Mouse (Mus musculus): ENCODE data around the gene Smo. TPM values are rescaled to one million over a fixed set of nuclear protein-coding genes. Genes with fewer than 3 reads are reported as not detected.
A peak's percentile ranks its signal among the peaks of the same experiment; 100 is the strongest.

Smo gene
- total and polyA plus RNA-seq, 2 experiments from 2014 or later: 8.3 to 38.2 TPM

DNA sequence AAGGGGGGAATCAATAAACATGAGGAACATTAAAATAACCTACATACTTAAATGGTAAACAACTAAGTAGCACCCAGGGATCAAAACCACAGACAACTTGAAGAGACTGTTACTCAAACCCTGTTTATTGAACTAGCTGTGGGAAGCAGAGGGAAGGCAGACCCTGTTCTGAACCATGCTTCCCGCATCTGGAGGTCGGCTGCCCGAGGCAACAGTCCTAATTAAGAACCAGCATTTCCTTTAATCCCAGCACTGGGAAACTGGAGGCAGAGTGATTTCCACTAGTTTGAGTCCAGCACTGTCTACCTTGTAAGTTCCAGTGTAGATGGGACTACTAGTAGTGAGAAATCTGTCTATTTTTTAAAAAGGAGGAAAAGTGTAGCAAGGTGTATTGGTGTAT is 24.0 kb upstream of the Smo start:
- no peaks in the 10 kb centered on the region for H3K4me1 ChIP-seq (ENCODE audit: insufficient read depth)
- no peaks in the 10 kb centered on the region for H3K36me3 ChIP-seq (ENCODE audit: insufficient read depth)
- H3K9me3 ChIP-seq (ENCODE audit: low read length): no peaks in the 10 kb centered on the region
- no peak overlapping the region for H3K9ac ChIP-seq
- H3K4me3 ChIP-seq (ENCODE audit: low read depth, low read length): no peak overlapping the region
- H3K27me3 ChIP-seq (ENCODE audit: insufficient read depth, low read length): no peaks in the 10 kb centered on the region
- 64% methylated on average over 3 of the region's 3 CpGs for WGBS
- no peak for TF ChIP-seq CTCF (IDR thresholded peaks at IDR 0.05; ENCODE audit: low read depth)
- no peak for ATAC-seq
- no peak overlapping the region for H3K4me2 ChIP-seq (ENCODE audit: low read depth)
- no peak for DNase-seq
- no peak overlapping the region for H3K27ac ChIP-seq (ENCODE audit: low read depth, low read length)

DNA sequence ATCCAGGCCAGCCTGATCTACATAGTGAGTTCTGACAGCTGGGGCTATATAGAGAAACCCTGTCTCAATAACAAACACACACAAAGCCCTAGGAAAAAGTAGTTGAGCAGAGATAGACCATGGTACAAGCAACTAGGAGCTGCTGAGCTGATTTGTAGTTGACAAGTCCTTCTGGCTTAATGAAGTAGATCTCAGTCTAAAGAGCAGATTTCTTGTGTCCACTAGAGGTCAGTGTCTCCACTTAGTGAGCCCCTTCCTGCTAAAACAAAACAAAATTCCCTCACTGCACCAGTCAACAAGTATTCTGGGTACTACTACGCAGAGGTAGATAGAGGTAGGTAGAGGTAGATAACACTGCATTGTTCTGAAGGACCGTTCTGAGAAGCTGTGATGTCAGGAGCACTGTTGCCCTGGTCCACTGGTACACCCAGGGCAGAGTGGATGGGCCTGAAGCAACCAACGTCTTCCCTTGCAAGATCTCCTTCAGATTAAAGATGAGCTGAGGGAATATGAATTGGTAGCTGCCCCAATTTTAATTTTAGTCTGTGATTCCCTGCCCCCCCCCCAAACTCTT is 23.2 kb upstream of the Smo start:
- H3K9ac ChIP-seq: no peak overlapping the region
- no peaks in the 10 kb centered on the region for H3K36me3 ChIP-seq (ENCODE audit: insufficient read depth)
- no peaks in the 10 kb centered on the region for H3K4me1 ChIP-seq (ENCODE audit: insufficient read depth)
- H3K27ac ChIP-seq (ENCODE audit: low read depth, low read length): no peak overlapping the region
- no peak overlapping the region for H3K4me3 ChIP-seq (ENCODE audit: low read depth, low read length)
- DNase-seq (peak; percentile 69), ATAC-seq (peak; percentile 53)
- no peaks in the 10 kb centered on the region for H3K27me3 ChIP-seq (ENCODE audit: insufficient read depth, low read length)
- 41% methylated on average over 3 of the region's 3 CpGs for WGBS
- no peaks in the 10 kb centered on the region for H3K9me3 ChIP-seq (ENCODE audit: low read length)
- TF ChIP-seq CTCF (IDR thresholded peaks at IDR 0.05; ENCODE audit: low read depth): peak; percentile 81
- no peak overlapping the region for H3K4me2 ChIP-seq (ENCODE audit: low read depth)

DNA sequence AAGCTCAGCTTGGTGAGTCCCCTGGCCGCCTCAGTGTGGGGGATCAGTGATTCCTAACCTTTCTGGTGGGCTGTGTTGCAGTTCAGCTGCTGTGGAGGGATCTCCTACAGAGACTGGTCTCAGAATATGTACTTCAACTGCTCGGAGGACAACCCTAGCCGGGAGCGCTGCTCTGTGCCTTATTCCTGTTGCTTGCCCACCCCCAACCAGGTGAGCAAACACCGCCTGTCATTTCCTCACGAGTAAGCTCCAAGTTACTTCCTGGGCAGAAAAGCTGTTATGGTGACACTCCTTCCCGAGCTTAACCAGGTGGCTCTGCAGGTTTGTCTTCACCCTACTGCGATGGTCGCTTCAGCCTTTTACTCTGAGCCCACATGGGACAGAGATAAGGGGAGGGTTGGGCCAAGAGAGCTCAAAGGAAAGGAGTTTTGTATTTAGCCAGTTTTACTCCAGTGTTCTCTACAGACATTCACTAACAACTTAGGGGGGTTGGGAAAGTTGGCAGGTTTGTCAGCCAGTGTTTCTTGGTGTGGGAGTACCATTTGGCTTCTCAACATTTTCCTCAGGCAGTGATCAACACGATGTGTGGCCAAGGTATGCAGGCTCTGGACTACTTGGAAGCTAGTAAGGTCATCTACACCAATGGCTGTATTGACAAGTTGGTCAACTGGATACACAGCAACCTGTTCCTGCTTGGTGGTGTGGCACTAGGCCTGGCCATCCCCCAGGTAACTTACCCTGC is 18.5 kb upstream of the Smo start:
- WGBS: 81% methylated on average over 10 of the region's 10 CpGs
- Histone ChIP-seq H3K4me2 (ENCODE audit: low read depth) (no peak overlapping the region), H3K27ac (ENCODE audit: low read depth, low read length) (no peak overlapping the region), H3K27me3 (ENCODE audit: insufficient read depth, low read length) (no peaks in the 10 kb centered on the region), H3K36me3 (ENCODE audit: insufficient read depth) (no peaks in the 10 kb centered on the region), H3K9me3 (ENCODE audit: low read length) (no peaks in the 10 kb centered on the region), H3K9ac (no peak overlapping the region), H3K4me1 (ENCODE audit: insufficient read depth) (peaks cover 14% of the 10 kb centered on the region), H3K4me3 (ENCODE audit: low read depth, low read length) (no peak overlapping the region)
- ATAC-seq (no peak), DNase-seq (no peak)
- TF ChIP-seq CTCF (IDR thresholded peaks at IDR 0.05; ENCODE audit: low read depth): no peak

GRCm38 (mm10) chr6:29717541-29717940 is 17.8 kb upstream of the Smo start:
- Histone ChIP-seq H3K9me3 (ENCODE audit: low read length) (no peaks in the 10 kb centered on the region), H3K36me3 (ENCODE audit: insufficient read depth) (no peaks in the 10 kb centered on the region), H3K4me2 (ENCODE audit: low read depth) (peak overlapping the region; percentile 54), H3K4me1 (ENCODE audit: insufficient read depth) (peaks cover 14% of the 10 kb centered on the region), H3K27ac (ENCODE audit: low read depth, low read length) (no peak overlapping the region), H3K9ac (peak overlapping the region; percentile 52; the same call in 1 of the 2 replicates), H3K27me3 (ENCODE audit: insufficient read depth, low read length) (no peaks in the 10 kb centered on the region), H3K4me3 (ENCODE audit: low read depth, low read length) (no peak overlapping the region)
- TF ChIP-seq CTCF (IDR thresholded peaks at IDR 0.05; ENCODE audit: low read depth): no peak
- DNase-seq (no peak), ATAC-seq (no peak)
- 51% methylated on average over 10 of the region's 10 CpGs for WGBS

DNA sequence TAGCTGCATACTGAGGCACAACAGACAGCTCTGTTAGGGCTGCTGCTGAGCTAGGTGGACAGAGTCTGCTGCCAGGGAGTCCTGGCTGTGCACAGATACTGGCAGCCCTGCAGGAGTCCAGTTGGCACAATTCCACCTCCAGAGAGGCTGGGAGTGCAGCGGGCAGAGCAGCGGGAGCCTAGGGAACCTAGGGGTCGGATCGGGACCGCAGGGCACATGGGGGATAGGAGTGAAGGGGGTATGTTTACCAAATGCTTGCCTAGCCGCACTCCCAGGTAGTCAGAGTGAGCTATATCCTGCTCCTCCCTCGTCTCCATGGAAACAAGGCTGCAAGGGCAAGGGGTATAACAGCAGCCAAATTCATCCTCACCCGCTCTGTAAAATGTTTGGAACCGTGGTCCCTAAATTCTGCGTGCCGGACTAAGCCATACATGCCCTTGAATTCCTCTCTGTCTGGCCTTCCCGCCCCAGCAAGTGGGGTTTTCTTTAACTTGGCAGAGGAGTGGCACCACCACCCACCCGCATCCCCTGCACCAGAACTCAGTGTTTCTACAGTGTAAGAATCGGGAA is 17.3 kb upstream of the Smo start:
- H3K4me2 ChIP-seq (ENCODE audit: low read depth): peak overlapping the region; percentile 54
- ATAC-seq: peak; percentile 60
- peak; percentile 56 for DNase-seq
- WGBS: 9% methylated on average over 14 of the region's 14 CpGs
- no peaks in the 10 kb centered on the region for H3K27me3 ChIP-seq (ENCODE audit: insufficient read depth, low read length)
- peaks cover 14% of the 10 kb centered on the region for H3K4me1 ChIP-seq (ENCODE audit: insufficient read depth)
- TF ChIP-seq CTCF (IDR thresholded peaks at IDR 0.05; ENCODE audit: low read depth): no peak
- H3K9me3 ChIP-seq (ENCODE audit: low read length): no peaks in the 10 kb centered on the region
- peak overlapping the region; percentile 52; the same call in 1 of the 2 replicates for H3K9ac ChIP-seq
- no peaks in the 10 kb centered on the region for H3K36me3 ChIP-seq (ENCODE audit: insufficient read depth)
- H3K4me3 ChIP-seq (ENCODE audit: low read depth, low read length): peak overlapping the region; percentile 9; the same call in 1 of the 2 replicates
- no peak overlapping the region; the same call in 1 of the 2 replicates for H3K27ac ChIP-seq (ENCODE audit: low read depth, low read length)

GRCm38 (mm10) chr6:29718894-29719329 is 16.4 kb upstream of the Smo start:
- Histone ChIP-seq H3K4me1 (ENCODE audit: insufficient read depth) (peaks cover 14% of the 10 kb centered on the region), H3K9ac (peak overlapping the region; percentile 52), H3K27ac (ENCODE audit: low read depth, low read length) (peak overlapping the region; percentile 76), H3K4me2 (ENCODE audit: low read depth) (peak overlapping the region; percentile 54), H3K27me3 (ENCODE audit: insufficient read depth, low read length) (no peaks in the 10 kb centered on the region), H3K4me3 (ENCODE audit: low read depth, low read length) (peak overlapping the region; percentile 35), H3K9me3 (ENCODE audit: low read length) (no peaks in the 10 kb centered on the region), H3K36me3 (ENCODE audit: insufficient read depth) (no peaks in the 10 kb centered on the region)
- DNase-seq (peak; percentile 80), ATAC-seq (peak; percentile 95)
- TF ChIP-seq CTCF (IDR thresholded peaks at IDR 0.05; ENCODE audit: low read depth): no peak
- under 1% methylated on average over 15 of the region's 15 CpGs for WGBS

DNA sequence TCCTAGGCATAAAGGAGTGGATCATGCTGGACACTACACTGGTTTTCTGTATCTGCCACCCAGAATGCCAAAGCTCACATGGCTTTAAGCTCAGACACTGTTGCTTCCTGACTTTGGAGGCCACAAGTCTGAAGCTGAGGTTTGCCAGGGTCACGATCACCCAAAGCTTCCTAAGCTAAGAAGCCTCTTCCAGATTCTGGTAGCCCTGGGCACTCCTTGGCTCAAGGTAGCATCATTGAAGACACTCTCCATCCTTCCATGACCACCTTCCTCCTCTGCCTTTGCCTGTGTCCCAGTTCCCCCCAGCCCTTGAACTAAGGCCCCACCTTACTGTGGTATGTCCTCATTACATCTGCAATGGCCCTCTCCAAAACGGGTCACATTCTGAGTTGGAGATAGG is 13.4 kb upstream of the Smo start:
- no peak overlapping the region for H3K4me2 ChIP-seq (ENCODE audit: low read depth)
- no peak for TF ChIP-seq CTCF (IDR thresholded peaks at IDR 0.05; ENCODE audit: low read depth)
- no peak overlapping the region for H3K9ac ChIP-seq
- DNase-seq: no peak
- no peak overlapping the region for H3K4me3 ChIP-seq (ENCODE audit: low read depth, low read length)
- H3K27me3 ChIP-seq (ENCODE audit: insufficient read depth, low read length): no peaks in the 10 kb centered on the region
- 76% methylated on average over 2 of the region's 2 CpGs for WGBS
- H3K36me3 ChIP-seq (ENCODE audit: insufficient read depth): no peaks in the 10 kb centered on the region
- ATAC-seq: no peak
- no peaks in the 10 kb centered on the region for H3K9me3 ChIP-seq (ENCODE audit: low read length)
- H3K4me1 ChIP-seq (ENCODE audit: insufficient read depth): peaks cover 14% of the 10 kb centered on the region
- no peak overlapping the region for H3K27ac ChIP-seq (ENCODE audit: low read depth, low read length)

Data from forebrain, postnatal 0 days (tissue).